Mouse (Mus musculus) heart, adult 2 months (tissue): ENCODE data around the gene 1700028J19Rik. TPM values are rescaled to one million over a fixed set of nuclear protein-coding genes. Genes with fewer than 3 reads are reported as not detected.
"Not testable (repeated sequence)": the region's sequence is repeated elsewhere in the genome, so short reads cannot be mapped to it uniquely, and the experiment has no call there.

ENCODE experiments used
- DNase-seq, 2 experiments: peaks; one replicate each; pipeline ENCODE4 v3.0.0; 2021
- H3K27ac ChIP-seq: fragments of 200-600 bp; 2 replicates; pipeline ENCODE4 v1.8.1; 2022
- H3K27me3 ChIP-seq: fragments of 200-500 bp; 2 replicates; pipeline ENCODE4 v1.6.1; 2012; ENCODE audit warnings: mild to moderate bottlenecking, low read length, inconsistent platforms, mixed read lengths; ENCODE audit not compliant: control insufficient read depth, insufficient read depth
- H3K36me3 ChIP-seq: fragments of 200-500 bp; 2 replicates; pipeline ENCODE4 v1.6.1; 2012; ENCODE audit warnings: low read length, inconsistent platforms; ENCODE audit not compliant: control insufficient read depth, insufficient read depth
- H3K4me1 ChIP-seq: fragments of 200-500 bp; 2 replicates; pipeline ENCODE4 v1.6.1; 2011; ENCODE audit warnings: low read length; ENCODE audit not compliant: control insufficient read depth, insufficient read depth
- H3K4me3 ChIP-seq: fragments of 200-600 bp; 2 replicates; pipeline ENCODE4 v1.8.1; 2022
- H3K79me2 ChIP-seq: fragments of 200-500 bp; replicated peaks from 2 replicates; pipeline ENCODE4 v1.6.1; 2012; ENCODE audit warnings: mild to moderate bottlenecking, inconsistent platforms, low read length, moderate library complexity, mixed read lengths; ENCODE audit not compliant: control insufficient read depth, insufficient read depth
- H3K9ac ChIP-seq: fragments of 200-500 bp; 2 replicates; pipeline ENCODE4 v1.6.1; 2012; ENCODE audit warnings: low read depth, mild to moderate bottlenecking, control low read depth, inconsistent platforms, low read length, mixed read lengths
- CTCF ChIP-seq: fragments of 200-600 bp; IDR thresholded peaks from 2 replicates; pipeline ENCODE4 v1.8.1; 2022; ENCODE audit warnings: antibody characterized with exemption, mild to moderate bottlenecking, moderate library complexity
- EP300 ChIP-seq: fragments of 200-500 bp; IDR thresholded peaks from 2 replicates; pipeline ENCODE4 v1.6.1; 2011; ENCODE audit warnings: low read depth, low read length, control low read depth; ENCODE audit not compliant: insufficient read depth
- POLR2A ChIP-seq: fragments of 200-500 bp; IDR thresholded peaks from 2 replicates; pipeline ENCODE4 v1.6.1; 2011; ENCODE audit warnings: mild to moderate bottlenecking, low read depth, low read length, control low read depth; ENCODE audit not compliant: insufficient read depth
- WGBS: fragments of 180-500 bp; shearing (Covaris S2); methylation state at CpG from one replicate; pipeline ENCODE4 v1.1.7; 2018; 5-methylcytosine and 5-hydroxymethylcytosine counted together
- intact Hi-C: fragments of 180-260 bp; cut with DNase I; formaldehyde crosslinking; loops from one replicate; pipeline ENCODE4 v1.15.1; 2025
- polyA plus RNA-seq: library from polyadenylated mRNA; depleted of rRNA; stranded (reverse); fragments of >200 nt; gene quantifications from 2 replicates; pipeline ENCODE4 v1.2.3, GENCODE M21; 2012
- total RNA-seq, 2 experiments: library from RNA; stranded (reverse); gene quantifications; 2 replicates each; pipeline ENCODE4 v1.2.3; 2021

1700028J19Rik gene
- total and polyA plus RNA-seq, 3 experiments, result 0.68 to 2.1 (median 0.70) TPM

DNA sequence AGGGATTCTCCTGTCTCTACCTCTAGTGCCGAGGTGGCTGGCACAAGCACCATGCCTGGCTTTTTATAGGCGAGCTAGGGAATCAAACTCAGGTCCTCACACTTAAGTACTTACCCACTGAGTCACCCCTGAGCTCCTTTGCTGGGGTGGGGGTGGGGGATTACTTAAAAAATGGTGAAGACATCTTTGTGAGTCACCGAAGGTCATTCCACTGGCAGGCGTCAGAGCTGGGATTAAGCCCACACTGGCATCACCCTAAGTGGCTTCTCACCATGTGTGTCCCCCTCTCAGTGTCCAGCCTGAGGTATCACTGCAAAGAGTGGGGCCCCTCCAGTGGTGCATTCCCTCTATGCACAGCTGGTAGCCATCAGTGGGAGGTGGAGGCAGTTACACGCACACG lies 13.9 kb upstream of the 1700028J19Rik start:
- Histone ChIP-seq H3K27me3 (no peaks in the 10 kb centered on the region), H3K4me1 (no peaks in the 10 kb centered on the region), H3K79me2 (no peaks in the 10 kb centered on the region), H3K27ac (no peak overlapping the region), H3K9ac (no peak overlapping the region), H3K36me3 (no peaks in the 10 kb centered on the region), H3K4me3 (no peak overlapping the region)
- intact Hi-C loops, result loop anchor here (5.0 to 10.0 kb wide), 3 partner anchors 47 to 394 kb away; partner anchors contain the start of gene Clec11a
- DNase-seq, result no peak
- TF ChIP-seq POLR2A (no peak), EP300 (no peak)
- WGBS, result 65% methylated on average over 6 of the region's 6 CpGs

DNA sequence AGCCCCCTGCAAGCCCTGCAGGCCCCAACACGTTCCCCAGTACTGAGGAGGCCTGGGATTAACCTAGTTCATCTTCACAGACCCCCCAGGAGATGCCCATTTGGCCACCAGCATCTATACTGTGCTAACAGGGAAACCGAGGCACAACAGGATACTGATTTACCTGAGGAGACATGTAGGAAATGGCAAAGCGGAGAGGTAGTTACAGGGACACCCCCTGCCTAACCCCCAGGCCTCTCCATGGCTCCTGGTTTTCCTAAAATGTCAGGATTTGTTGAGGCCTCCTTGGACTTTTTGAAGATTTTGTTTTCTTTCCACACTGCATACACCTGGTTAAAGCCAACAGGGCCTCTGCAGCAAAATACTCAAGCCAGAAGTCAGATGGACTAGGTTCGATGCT lies 10.8 kb upstream of the 1700028J19Rik start, which contains the start of gene Acp4:
Acp4 (minus strand) TSS at position 101 of the 400 bp plus-strand sequence.
- Histone ChIP-seq H3K4me3 (no peak within 1 kb of the TSS), H3K9ac (no peak within 1 kb of the TSS), H3K27me3 (no peaks in the 10 kb centered on the region), H3K36me3 (no peaks in the 10 kb centered on the region), H3K27ac (no peak within 1 kb of the TSS), H3K4me1 (no peaks in the 10 kb centered on the region), H3K79me2 (no peaks in the 10 kb centered on the region)
- 70% methylated on average over 4 of the region's 4 CpGs for WGBS
- TF ChIP-seq EP300 (no peak), POLR2A (no peak), CTCF (no peak)
- intact Hi-C loops, result no loop called here
- no peak for DNase-seq

DNA sequence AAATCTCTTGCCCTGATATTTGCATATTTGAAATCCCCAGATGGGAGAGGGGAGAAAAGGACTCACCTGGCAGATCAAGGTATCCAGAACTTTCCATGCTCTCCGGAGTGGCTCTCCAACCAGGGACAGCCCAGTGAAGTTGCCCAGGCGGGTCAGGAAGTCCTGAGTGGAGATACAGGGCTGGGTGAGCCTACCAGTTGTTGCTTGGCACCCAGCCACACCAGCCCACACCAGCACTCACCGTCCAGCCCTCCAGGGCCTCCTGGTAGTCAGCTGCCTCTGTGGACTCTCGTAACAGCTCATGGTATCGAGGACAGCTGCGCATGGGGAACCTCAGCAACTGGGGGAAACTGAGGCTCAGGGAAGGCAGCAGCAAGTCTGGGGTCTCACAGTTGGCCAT lies 8.4 kb upstream of the 1700028J19Rik start:
- intact Hi-C loops, result no loop called here
- no peak for DNase-seq
- no peaks in the 10 kb centered on the region for H3K4me1 ChIP-seq

DNA sequence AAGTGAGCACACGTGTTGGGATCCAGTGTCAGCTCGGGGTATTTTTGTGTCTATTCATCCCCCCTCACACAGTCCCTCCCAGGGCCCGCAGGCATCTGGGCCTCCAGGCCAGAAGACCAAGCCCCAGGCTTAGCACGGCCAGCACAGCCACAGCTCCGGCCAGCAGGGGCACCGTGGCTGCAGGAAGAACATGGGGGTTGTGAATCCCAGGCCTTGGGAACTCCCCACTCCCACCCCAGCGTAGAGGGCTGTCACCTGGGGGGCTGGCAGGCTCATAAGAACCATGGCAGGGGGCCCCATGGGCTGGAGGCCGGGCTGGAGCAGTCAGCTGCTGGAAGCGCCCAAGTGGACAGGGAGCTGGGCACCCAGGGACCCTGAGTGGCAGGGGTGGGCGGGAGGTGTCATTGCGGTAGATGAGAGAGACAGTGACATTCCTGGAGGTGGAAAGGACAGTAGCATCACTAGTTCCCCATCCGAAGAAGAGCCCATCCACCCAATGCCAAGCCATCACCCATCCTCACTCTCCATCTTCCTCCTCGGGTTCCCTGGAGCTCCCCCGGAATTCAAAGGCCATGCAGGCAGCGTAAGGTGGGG lies 6.6 kb upstream of the 1700028J19Rik start:
- H3K27me3 ChIP-seq, result no peaks in the 10 kb centered on the region
- no peak overlapping the region for H3K4me3 ChIP-seq
- no peak overlapping the region for H3K9ac ChIP-seq
- H3K79me2 ChIP-seq, result no peaks in the 10 kb centered on the region
- 70% methylated on average over 15 of the region's 15 CpGs for WGBS
- H3K4me1 ChIP-seq, result no peaks in the 10 kb centered on the region
- H3K27ac ChIP-seq, result no peak overlapping the region
- no peaks in the 10 kb centered on the region for H3K36me3 ChIP-seq
- no peak for TF ChIP-seq CTCF
- no peak for TF ChIP-seq EP300
- TF ChIP-seq POLR2A, result no peak
- DNase-seq, result no peak
- intact Hi-C loops, result no loop called here

More for the DNA sequence above, 8.4 kb upstream of the 1700028J19Rik start:
- H3K27me3 ChIP-seq, result no peaks in the 10 kb centered on the region
- no peak overlapping the region for H3K9ac ChIP-seq
- WGBS, result 62% methylated on average over 6 of the region's 6 CpGs
- no peak overlapping the region for H3K27ac ChIP-seq
- no peaks in the 10 kb centered on the region for H3K36me3 ChIP-seq
- H3K4me3 ChIP-seq, result no peak overlapping the region
- TF ChIP-seq EP300, result no peak
- TF ChIP-seq CTCF, result no peak
- no peak for TF ChIP-seq POLR2A
- H3K79me2 ChIP-seq, result no peaks in the 10 kb centered on the region

DNA sequence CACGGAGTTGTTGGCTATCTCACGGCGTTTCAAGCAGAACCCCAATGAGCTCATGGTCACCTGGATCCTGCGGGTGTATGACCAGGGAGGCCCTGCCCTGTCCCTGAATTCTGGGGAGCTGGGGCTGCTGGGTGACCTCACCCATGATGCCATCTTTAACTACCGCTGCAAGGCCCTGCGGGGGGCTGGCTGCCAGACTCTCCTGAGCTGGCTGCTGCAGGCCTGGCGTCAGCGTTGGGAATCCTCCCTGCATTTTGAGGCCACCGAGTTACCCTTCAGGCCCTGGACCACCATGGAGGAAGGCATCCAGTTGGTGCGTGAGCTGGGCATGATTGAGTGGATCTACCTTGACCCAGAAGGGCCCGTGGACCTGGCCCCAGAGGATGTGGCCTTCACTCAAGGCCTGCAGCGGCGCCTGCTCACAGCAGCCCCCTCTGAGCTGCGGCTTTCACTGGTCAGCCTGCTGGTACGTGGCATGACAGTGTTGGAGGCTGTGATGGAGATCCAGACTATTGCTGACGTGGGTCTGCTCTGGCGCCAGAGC lies 4.3 kb upstream of the 1700028J19Rik start:
- H3K9ac ChIP-seq, result not testable (repeated sequence)

DNA sequence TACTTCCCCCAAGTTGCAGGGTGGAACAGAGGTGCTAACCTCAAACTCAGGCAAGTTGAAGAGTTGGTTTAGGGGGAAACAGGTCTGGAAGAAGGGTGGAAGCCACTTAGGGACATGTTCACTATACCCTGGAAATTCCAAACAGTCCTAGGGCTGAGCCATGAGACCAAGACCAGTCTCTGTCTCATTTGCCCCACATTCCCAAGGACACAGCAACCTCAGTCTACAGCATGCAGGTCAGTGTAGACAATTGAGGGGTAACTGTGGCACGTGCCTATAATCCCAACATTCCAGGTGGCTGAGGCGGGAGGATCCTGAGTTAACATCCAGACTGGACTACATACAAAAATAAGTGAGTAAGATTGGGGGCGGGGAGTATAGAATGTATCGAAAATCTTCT lies 2.8 kb upstream of the 1700028J19Rik start:
- no peak for DNase-seq
- 0 out of 2 replicates have a peak, but pooled peaks cover 1% of the 10 kb centered on the region for H3K79me2 ChIP-seq
- no peak for TF ChIP-seq CTCF
- H3K9ac ChIP-seq, result no peak overlapping the region
- WGBS, result 91% methylated on average over 4 of the region's 4 CpGs
- H3K27ac ChIP-seq, result no peak overlapping the region
- H3K4me1 ChIP-seq, result peaks cover 1% of the 10 kb centered on the region
- intact Hi-C loops, result loop anchor here (5.0 to 10.0 kb wide), 3 partner anchors 56 to 303 kb away; partner anchors contain the start of genes Aspdh, Clec11a, Josd2 and Nr1h2
- H3K4me3 ChIP-seq, result no peak overlapping the region
- H3K36me3 ChIP-seq, result 0 out of 2 replicates have a peak, but pooled peaks cover 2% of the 10 kb centered on the region
- no peaks in the 10 kb centered on the region for H3K27me3 ChIP-seq

More for the DNA sequence above, 4.3 kb upstream of the 1700028J19Rik start:
- WGBS, result 87% methylated on average over 17 of the region's 17 CpGs
- H3K4me1 ChIP-seq, H3K27me3 ChIP-seq, H3K79me2 ChIP-seq, intact Hi-C loops, H3K4me3 ChIP-seq, DNase-seq, H3K27ac ChIP-seq, H3K36me3 ChIP-seq: not testable (repeated sequence)
